Mouse (Mus musculus) megakaryocyte, adult 5-6 weeks (primary cell): ENCODE data around the gene Siglec1. TPM values are rescaled to one million over a fixed set of nuclear protein-coding genes. Genes with fewer than 3 reads are reported as not detected.
"Not testable (repeated sequence)": the region's sequence is repeated elsewhere in the genome, so short reads cannot be mapped to it uniquely, and the experiment has no call there.

Source experiments
- ATAC-seq: 2 replicates; pipeline ENCODE4 v1.8.0; 2016; ENCODE audit warnings: mild to moderate bottlenecking, inconsistent platforms; ENCODE audit not compliant: poor library complexity, severe bottlenecking
- total RNA-seq, 2 experiments: library from RNA; stranded (forward) in 1 of 2; stranded (reverse) in 1 of 2; fragments of 153-499, 151-499 nt in 1 of 2; fragments of 221-1000, 200-1000 nt in 1 of 2; gene quantifications; 2 replicates each; pipeline versions ENCODE4 v1.2.3 to v1.2.4; 2015 to 2017

The Siglec1 gene
- total RNA-seq, 2 experiments from 2014 or later: 1.1 to 4.2 TPM

- no peak for ATAC-seq
Measured at GRCm38 (mm10) chr2:131053851-131054645, 32.5 kb downstream of the Siglec1 start.

- ATAC-seq: no peak
Measured at GRCm38 (mm10) chr2:131052862-131053418, 33.6 kb downstream of the Siglec1 start.

GRCm38 (mm10) chr2:131052043-131052442 is 34.5 kb downstream of the Siglec1 start:
- ATAC-seq: 0 out of 2 replicates have a peak, but pooled peaks have one; percentile 15

GRCm38 (mm10) chr2:131046025-131046424 is 40.5 kb downstream of the Siglec1 start:
- ATAC-seq: no peak

GRCm38 (mm10) chr2:131044989-131045720 is 41.4 kb downstream of the Siglec1 start:
- ATAC-seq: no peak

- ATAC-seq: no peak
Measured at GRCm38 (mm10) chr2:131044354-131044852, 42.2 kb downstream of the Siglec1 start.

GRCm38 (mm10) chr2:131042988-131043387 is 43.6 kb downstream of the Siglec1 start, which contains the start of gene Gfra4:
Gene Gfra4, minus strand, starts transcription at chr2:131043088.
- ATAC-seq: no peak

- no peak for ATAC-seq
Measured at GRCm38 (mm10) chr2:131040854-131041825, 45.4 kb downstream of the Siglec1 start.

- ATAC-seq: no peak
Measured at GRCm38 (mm10) chr2:131038675-131039074, 47.9 kb downstream of the Siglec1 start.

- no peak for ATAC-seq
Measured at GRCm38 (mm10) chr2:131038197-131038596, 48.4 kb downstream of the Siglec1 start.

- peak; percentile 74 for ATAC-seq
Measured at GRCm38 (mm10) chr2:131037226-131037990, 49.2 kb downstream of the Siglec1 start.

- ATAC-seq: peak; percentile 45; the same call in 1 of the 2 replicates
Measured at GRCm38 (mm10) chr2:131036757-131037156, 49.8 kb downstream of the Siglec1 start.

- no peak for ATAC-seq
Measured at GRCm38 (mm10) chr2:131036343-131036742, 50.2 kb downstream of the Siglec1 start.

GRCm38 (mm10) chr2:131031406-131031805 is 55.2 kb downstream of the Siglec1 start:
- ATAC-seq: not testable (repeated sequence)

GRCm38 (mm10) chr2:131030998-131031397 is 55.6 kb downstream of the Siglec1 start:
- ATAC-seq: no peak

- no peak for ATAC-seq
Measured at GRCm38 (mm10) chr2:131030561-131030960, 56.0 kb downstream of the Siglec1 start.

GRCm38 (mm10) chr2:131029065-131029935 is 57.3 kb downstream of the Siglec1 start:
- ATAC-seq: no peak

GRCm38 (mm10) chr2:131026941-131027340 is 59.6 kb downstream of the Siglec1 start:
- no peak for ATAC-seq
